Mouse (Mus musculus): ENCODE results near the gene Serpinb2. TPM values are rescaled to one million over a fixed set of nuclear protein-coding genes. Genes with fewer than 3 reads are reported as not detected.

Gene Serpinb2
- polyA plus RNA-seq, 1 experiment from 2014 or later = not detected

GRCm38 (mm10) chr1:107565644-107566043 lies 54.4 kb downstream of the Serpinb2 start:
- no peak overlapping the region for H3K27ac ChIP-seq
- DNase-seq (ENCODE audit: low spot score) = peak; percentile 63
- H3K9me3 ChIP-seq (ENCODE audit: control insufficient read depth, low read length) = no peaks in the 10 kb centered on the region
- H3K4me3 ChIP-seq (replicated peaks; ENCODE audit: low read length) = no peak overlapping the region
- H3K27me3 ChIP-seq (ENCODE audit: control insufficient read depth, insufficient read depth, low read length) = no peaks in the 10 kb centered on the region
- H3K4me1 ChIP-seq (replicated peaks; ENCODE audit: control insufficient read depth, insufficient read depth, low read length) = no peaks in the 10 kb centered on the region
- ATAC-seq (ENCODE audit: low FRiP score) = peak; percentile 31; the same call in 1 of the 2 replicates
- H3K36me3 ChIP-seq (replicated peaks; ENCODE audit: control insufficient read depth, insufficient read depth) = no peaks in the 10 kb centered on the region
- no peak overlapping the region for H3K4me2 ChIP-seq (replicated peaks)
- no peak overlapping the region for H3K9ac ChIP-seq

- Histone ChIP-seq H3K4me2 (replicated peaks) (no peak overlapping the region), H3K4me3 (replicated peaks; ENCODE audit: low read length) (no peak overlapping the region), H3K4me1 (replicated peaks; ENCODE audit: control insufficient read depth, insufficient read depth, low read length) (no peaks in the 10 kb centered on the region), H3K36me3 (replicated peaks; ENCODE audit: control insufficient read depth, insufficient read depth) (no peaks in the 10 kb centered on the region), H3K9me3 (ENCODE audit: control insufficient read depth, low read length) (no peaks in the 10 kb centered on the region), H3K27ac (no peak overlapping the region), H3K27me3 (ENCODE audit: control insufficient read depth, insufficient read depth, low read length) (no peaks in the 10 kb centered on the region), H3K9ac (no peak overlapping the region)
- ATAC-seq (ENCODE audit: low FRiP score) (no peak), DNase-seq (ENCODE audit: low spot score) (no peak)
- 93% methylated on average over 2 of the region's 2 CpGs for WGBS
Observed at GRCm38 (mm10) chr1:107576094-107576493, 64.9 kb downstream of the Serpinb2 start.

GRCm38 (mm10) chr1:107577514-107577913 lies 66.3 kb downstream of the Serpinb2 start:
- no peaks in the 10 kb centered on the region for H3K9me3 ChIP-seq (ENCODE audit: control insufficient read depth, low read length)
- H3K9ac ChIP-seq = no peak overlapping the region
- H3K27me3 ChIP-seq (ENCODE audit: control insufficient read depth, insufficient read depth, low read length) = no peaks in the 10 kb centered on the region
- no peak overlapping the region for H3K4me3 ChIP-seq (replicated peaks; ENCODE audit: low read length)
- H3K4me2 ChIP-seq (replicated peaks) = no peak overlapping the region
- H3K27ac ChIP-seq = no peak overlapping the region
- WGBS = 94% methylated on average over 1 of the region's 1 CpGs
- ATAC-seq (ENCODE audit: low FRiP score) (no peak), DNase-seq (ENCODE audit: low spot score) (no peak)
- no peaks in the 10 kb centered on the region for H3K36me3 ChIP-seq (replicated peaks; ENCODE audit: control insufficient read depth, insufficient read depth)
- no peaks in the 10 kb centered on the region for H3K4me1 ChIP-seq (replicated peaks; ENCODE audit: control insufficient read depth, insufficient read depth, low read length)

GRCm38 (mm10) chr1:107581220-107581619 lies 70.0 kb downstream of the Serpinb2 start:
- Histone ChIP-seq H3K4me3 (replicated peaks; ENCODE audit: low read length) (no peak overlapping the region), H3K9me3 (ENCODE audit: control insufficient read depth, low read length) (no peaks in the 10 kb centered on the region), H3K27me3 (ENCODE audit: control insufficient read depth, insufficient read depth, low read length) (no peaks in the 10 kb centered on the region), H3K36me3 (replicated peaks; ENCODE audit: control insufficient read depth, insufficient read depth) (no peaks in the 10 kb centered on the region), H3K9ac (no peak overlapping the region), H3K4me1 (replicated peaks; ENCODE audit: control insufficient read depth, insufficient read depth, low read length) (no peaks in the 10 kb centered on the region), H3K27ac (no peak overlapping the region), H3K4me2 (replicated peaks) (no peak overlapping the region)
- 97% methylated on average over 1 of the region's 1 CpGs for WGBS
- ATAC-seq (ENCODE audit: low FRiP score) = no peak
- DNase-seq (ENCODE audit: low spot score) = no peak

- H3K9me3 ChIP-seq (ENCODE audit: control insufficient read depth, low read length) = no peaks in the 10 kb centered on the region
- H3K4me3 ChIP-seq (replicated peaks; ENCODE audit: low read length) = no peak overlapping the region
- no peaks in the 10 kb centered on the region for H3K4me1 ChIP-seq (replicated peaks; ENCODE audit: control insufficient read depth, insufficient read depth, low read length)
- H3K27ac ChIP-seq = no peak overlapping the region
- ATAC-seq (ENCODE audit: low FRiP score) (no peak), DNase-seq (ENCODE audit: low spot score) (no peak)
- H3K4me2 ChIP-seq (replicated peaks) = no peak overlapping the region
- no peaks in the 10 kb centered on the region for H3K36me3 ChIP-seq (replicated peaks; ENCODE audit: control insufficient read depth, insufficient read depth)
- H3K9ac ChIP-seq = no peak overlapping the region
- no peaks in the 10 kb centered on the region for H3K27me3 ChIP-seq (ENCODE audit: control insufficient read depth, insufficient read depth, low read length)
Observed at GRCm38 (mm10) chr1:107582900-107583299, 71.7 kb downstream of the Serpinb2 start.

GRCm38 (mm10) chr1:107583958-107584376 lies 72.7 kb downstream of the Serpinb2 start:
- no peaks in the 10 kb centered on the region for H3K4me1 ChIP-seq (replicated peaks; ENCODE audit: control insufficient read depth, insufficient read depth, low read length)
- no peaks in the 10 kb centered on the region for H3K9me3 ChIP-seq (ENCODE audit: control insufficient read depth, low read length)
- no peaks in the 10 kb centered on the region for H3K36me3 ChIP-seq (replicated peaks; ENCODE audit: control insufficient read depth, insufficient read depth)
- H3K9ac ChIP-seq = no peak overlapping the region
- no peak overlapping the region for H3K27ac ChIP-seq
- no peak for DNase-seq (ENCODE audit: low spot score)
- no peak overlapping the region for H3K4me2 ChIP-seq (replicated peaks)
- H3K27me3 ChIP-seq (ENCODE audit: control insufficient read depth, insufficient read depth, low read length) = no peaks in the 10 kb centered on the region
- no peak overlapping the region for H3K4me3 ChIP-seq (replicated peaks; ENCODE audit: low read length)
- no peak for ATAC-seq (ENCODE audit: low FRiP score)
- whole genome bisulfite sequencing = 53% methylated on average over 1 of the region's 1 CpGs

- no peak overlapping the region for H3K27ac ChIP-seq
- 58% methylated on average over 3 of the region's 3 CpGs for WGBS
- H3K36me3 ChIP-seq (replicated peaks; ENCODE audit: control insufficient read depth, insufficient read depth) = no peaks in the 10 kb centered on the region
Observed at GRCm38 (mm10) chr1:107584932-107585331, 73.7 kb downstream of the Serpinb2 start.

More at GRCm38 (mm10) chr1:107584932-107585331, 73.7 kb downstream of the Serpinb2 start:
- DNase-seq (ENCODE audit: low spot score) = no peak
- no peak overlapping the region for H3K4me2 ChIP-seq (replicated peaks)
- H3K9me3 ChIP-seq (ENCODE audit: control insufficient read depth, low read length) = no peaks in the 10 kb centered on the region
- no peak overlapping the region for H3K9ac ChIP-seq
- peak; percentile 70 for ATAC-seq (ENCODE audit: low FRiP score)
- H3K4me1 ChIP-seq (replicated peaks; ENCODE audit: control insufficient read depth, insufficient read depth, low read length) = no peaks in the 10 kb centered on the region
- no peak overlapping the region for H3K4me3 ChIP-seq (replicated peaks; ENCODE audit: low read length)
- no peaks in the 10 kb centered on the region for H3K27me3 ChIP-seq (ENCODE audit: control insufficient read depth, insufficient read depth, low read length)

Other genes with a start within 250 kb of the Serpinb2 start
- gene Serpinb3b, start 233.1 kb upstream of the Serpinb2 start, polyA plus RNA-seq (2014; fragmentation: Nextera tagmentation; extraction: Ambion mirVana) = not detected in 2 replicates
- gene Serpinb3c, start 233.1 kb upstream of the Serpinb2 start, polyA plus RNA-seq (2014; fragmentation: Nextera tagmentation; extraction: Ambion mirVana) = not detected in 2 replicates
- gene Serpinb11, start 150.2 kb upstream of the Serpinb2 start, polyA plus RNA-seq (2014; fragmentation: Nextera tagmentation; extraction: Ambion mirVana) = not detected in 2 replicates
- 0.25 TPM in 1 of 2 replicates, not detected in the other for gene Serpinb7, start 111.8 kb upstream of the Serpinb2 start, polyA plus RNA-seq (2014; fragmentation: Nextera tagmentation; extraction: Ambion mirVana)
- 0.41 and 0.67 TPM in 2 replicates for gene Serpinb8, start 78.6 kb downstream of the Serpinb2 start, polyA plus RNA-seq (2014; fragmentation: Nextera tagmentation; extraction: Ambion mirVana)